Mouse (Mus musculus): Measurements from ENCODE around the gene Acot4. TPM values are rescaled to one million over a fixed set of nuclear protein-coding genes. Genes with fewer than 3 reads are reported as not detected.
"Not testable (repeated sequence)": the region's sequence is repeated elsewhere in the genome, so short reads cannot be mapped to it uniquely, and the experiment has no call there.

Gene Acot4
- total and polyA plus RNA-seq, 2 experiments from 2014 or later: 0.33 to 0.84 TPM

DNA sequence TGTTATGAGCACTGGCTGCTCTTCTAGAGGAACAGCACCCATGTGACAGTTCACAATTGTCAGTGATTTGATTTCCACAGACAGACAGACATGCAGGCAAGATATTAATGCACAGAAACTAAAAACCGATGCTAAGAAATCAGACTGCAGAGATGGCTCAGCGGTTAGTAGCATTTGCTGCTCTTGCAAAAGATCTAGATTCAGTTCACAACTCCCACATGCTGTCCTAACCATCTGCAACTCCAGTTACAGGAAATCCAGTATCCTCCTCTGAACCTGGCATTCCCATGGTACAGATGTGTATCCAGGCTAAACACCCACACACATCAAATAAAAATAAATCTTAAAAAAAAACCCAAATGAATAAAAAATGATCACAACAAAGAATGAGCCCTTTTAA lies 33.5 kb downstream of the Acot4 start:
- Histone ChIP-seq H3K4me2 (ENCODE audit: low read depth, low read length, poor library complexity, severe bottlenecking) (no peak overlapping the region), H3K36me3 (ENCODE audit: insufficient read depth, low read length) (no peaks in the 10 kb centered on the region), H3K27ac (ENCODE audit: low read depth, low read length) (no peak overlapping the region), H3K27me3 (ENCODE audit: insufficient read depth, low read length) (peaks cover 22% of the 10 kb centered on the region; the same call in 1 of the 2 replicates), H3K9ac (replicated peaks; ENCODE audit: low read length, poor library complexity, severe bottlenecking) (no peak overlapping the region), H3K4me1 (ENCODE audit: insufficient read depth, low read length) (no peaks in the 10 kb centered on the region), H3K9me3 (ENCODE audit: low read length) (no peaks in the 10 kb centered on the region), H3K4me3 (ENCODE audit: low read depth, low read length) (no peak overlapping the region)
- ATAC-seq (ENCODE audit: low FRiP score) (no peak), DNase-seq (ENCODE audit: low spot score) (no peak)
- TF ChIP-seq CTCF (IDR thresholded peaks at IDR 0.05): no peak
- 94% methylated on average over 2 of the region's 2 CpGs for WGBS

GRCm38 (mm10) chr12:84077371-84077990 lies 39.3 kb downstream of the Acot4 start:
- H3K4me2 ChIP-seq (ENCODE audit: low read depth, low read length, poor library complexity, severe bottlenecking): no peak overlapping the region
- DNase-seq (ENCODE audit: low spot score) (no peak), ATAC-seq (ENCODE audit: low FRiP score) (no peak)
- H3K36me3 ChIP-seq (ENCODE audit: insufficient read depth, low read length): no peaks in the 10 kb centered on the region
- H3K27ac ChIP-seq (ENCODE audit: low read depth, low read length): no peak overlapping the region
- H3K4me3 ChIP-seq (ENCODE audit: low read depth, low read length): no peak overlapping the region
- no peaks in the 10 kb centered on the region for H3K27me3 ChIP-seq (ENCODE audit: insufficient read depth, low read length)
- WGBS: 84% methylated on average over 4 of the region's 4 CpGs
- H3K4me1 ChIP-seq (ENCODE audit: insufficient read depth, low read length): no peaks in the 10 kb centered on the region
- H3K9ac ChIP-seq (replicated peaks; ENCODE audit: low read length, poor library complexity, severe bottlenecking): no peak overlapping the region
- no peaks in the 10 kb centered on the region for H3K9me3 ChIP-seq (ENCODE audit: low read length)
- no peak for TF ChIP-seq CTCF (IDR thresholded peaks at IDR 0.05)

GRCm38 (mm10) chr12:84083842-84084241 lies 45.7 kb downstream of the Acot4 start:
- H3K4me3 ChIP-seq (ENCODE audit: low read depth, low read length): no peak overlapping the region
- TF ChIP-seq CTCF (IDR thresholded peaks at IDR 0.05): no peak
- no peak overlapping the region for H3K9ac ChIP-seq (replicated peaks; ENCODE audit: low read length, poor library complexity, severe bottlenecking)
- H3K27ac ChIP-seq (ENCODE audit: low read depth, low read length): no peak overlapping the region
- no peaks in the 10 kb centered on the region for H3K4me1 ChIP-seq (ENCODE audit: insufficient read depth, low read length)
- H3K36me3 ChIP-seq (ENCODE audit: insufficient read depth, low read length): no peaks in the 10 kb centered on the region
- no peak for ATAC-seq (ENCODE audit: low FRiP score)
- no peak for DNase-seq (ENCODE audit: low spot score)
- 84% methylated on average over 2 of the region's 2 CpGs for WGBS
- no peak overlapping the region for H3K4me2 ChIP-seq (ENCODE audit: low read depth, low read length, poor library complexity, severe bottlenecking)
- H3K27me3 ChIP-seq (ENCODE audit: insufficient read depth, low read length): no peaks in the 10 kb centered on the region
- no peaks in the 10 kb centered on the region for H3K9me3 ChIP-seq (ENCODE audit: low read length)

GRCm38 (mm10) chr12:84084581-84084980 lies 46.4 kb downstream of the Acot4 start:
- Histone ChIP-seq H3K27me3 (ENCODE audit: insufficient read depth, low read length) (no peaks in the 10 kb centered on the region), H3K27ac (ENCODE audit: low read depth, low read length) (no peak overlapping the region), H3K9ac (replicated peaks; ENCODE audit: low read length, poor library complexity, severe bottlenecking) (no peak overlapping the region), H3K4me2 (ENCODE audit: low read depth, low read length, poor library complexity, severe bottlenecking) (no peak overlapping the region), H3K9me3 (ENCODE audit: low read length) (no peaks in the 10 kb centered on the region), H3K36me3 (ENCODE audit: insufficient read depth, low read length) (no peaks in the 10 kb centered on the region), H3K4me1 (ENCODE audit: insufficient read depth, low read length) (no peaks in the 10 kb centered on the region), H3K4me3 (ENCODE audit: low read depth, low read length) (no peak overlapping the region)
- no peak for TF ChIP-seq CTCF (IDR thresholded peaks at IDR 0.05)
- no peak for ATAC-seq (ENCODE audit: low FRiP score)
- WGBS: 91% methylated on average over 4 of the region's 4 CpGs
- DNase-seq (ENCODE audit: low spot score): no peak

DNA sequence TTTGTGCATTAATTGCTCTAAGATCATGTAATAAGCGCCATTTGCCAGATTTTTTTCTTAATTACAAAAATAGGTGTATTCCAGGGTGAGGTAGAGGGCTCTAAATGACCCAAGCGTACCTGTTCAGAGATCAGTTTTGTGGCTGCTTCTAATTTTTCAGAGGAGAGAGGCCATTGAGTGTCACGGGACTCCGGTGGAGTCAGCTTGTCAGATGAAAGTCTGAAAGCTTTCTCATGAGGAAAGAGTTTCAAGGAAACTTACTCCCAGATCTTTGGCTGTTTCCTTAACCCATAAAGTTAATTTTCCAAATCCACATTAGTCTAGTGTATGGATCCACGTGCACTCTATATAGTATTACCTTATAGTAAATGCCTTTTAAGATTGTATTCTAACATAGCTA lies 56.5 kb downstream of the Acot4 start:
- H3K9ac ChIP-seq (replicated peaks; ENCODE audit: low read length, poor library complexity, severe bottlenecking); H3K27me3 ChIP-seq (ENCODE audit: insufficient read depth, low read length); H3K36me3 ChIP-seq (ENCODE audit: insufficient read depth, low read length); H3K9me3 ChIP-seq (ENCODE audit: low read length); H3K4me1 ChIP-seq (ENCODE audit: insufficient read depth, low read length); DNase-seq (ENCODE audit: low spot score); ATAC-seq (ENCODE audit: low FRiP score); H3K4me3 ChIP-seq (ENCODE audit: low read depth, low read length); H3K27ac ChIP-seq (ENCODE audit: low read depth, low read length); H3K4me2 ChIP-seq (ENCODE audit: low read depth, low read length, poor library complexity, severe bottlenecking): not testable (repeated sequence)
- 88% methylated on average over 5 of the region's 5 CpGs for WGBS

Other genes starting within 250 kb of the Acot4 start
- 17.5 and 17.8 TPM in 2 replicates for gene Numb, start 116.4 kb upstream of the Acot4 start, total RNA-seq (2014; rRNA removed)
- gene Numb, start 116.4 kb upstream of the Acot4 start, polyA plus RNA-seq (2015; fragmentation: Nextera tagmentation; extraction: Ambion mirVana): 9.0 TPM in 2 replicates
- gene Riox1, start 87.8 kb upstream of the Acot4 start, total RNA-seq (2014; rRNA removed): 25.3 and 27.8 TPM in 2 replicates
- 10.4 and 12.6 TPM in 2 replicates for gene Riox1, start 87.8 kb upstream of the Acot4 start, polyA plus RNA-seq (2015; fragmentation: Nextera tagmentation; extraction: Ambion mirVana)
- gene Heatr4, start 53.5 kb upstream of the Acot4 start, total RNA-seq (2014; rRNA removed): 0.05 TPM in 1 of 2 replicates, not detected in the other
- 0.10 TPM in 1 of 2 replicates, not detected in the other for gene Heatr4, start 53.5 kb upstream of the Acot4 start, polyA plus RNA-seq (2015; fragmentation: Nextera tagmentation; extraction: Ambion mirVana)
- gene Acot2, start 50.5 kb upstream of the Acot4 start, total RNA-seq (2014; rRNA removed): 16.7 and 20.7 TPM in 2 replicates
- 22.1 and 26.0 TPM in 2 replicates for gene Acot2, start 50.5 kb upstream of the Acot4 start, polyA plus RNA-seq (2015; fragmentation: Nextera tagmentation; extraction: Ambion mirVana)
- 117 and 120 TPM in 2 replicates for gene Acot1, start 28.9 kb upstream of the Acot4 start, total RNA-seq (2014; rRNA removed)
- gene Acot1, start 28.9 kb upstream of the Acot4 start, polyA plus RNA-seq (2015; fragmentation: Nextera tagmentation; extraction: Ambion mirVana): 114 and 120 TPM in 2 replicates
- gene Gm49366, start 556 bp downstream of the Acot4 start, total RNA-seq (2014; rRNA removed): not detected in 2 replicates
- gene Gm49366, start 556 bp downstream of the Acot4 start, polyA plus RNA-seq (2015; fragmentation: Nextera tagmentation; extraction: Ambion mirVana): not detected in 2 replicates
- gene Acot3, start 13.8 kb downstream of the Acot4 start, total RNA-seq (2014; rRNA removed): 0.77 and 3.4 TPM in 2 replicates
- gene Acot3, start 13.8 kb downstream of the Acot4 start, polyA plus RNA-seq (2015; fragmentation: Nextera tagmentation; extraction: Ambion mirVana): 0.99 and 2.0 TPM in 2 replicates
- gene Acot5, start 30.9 kb downstream of the Acot4 start, total RNA-seq (2014; rRNA removed): 1.5 and 2.0 TPM in 2 replicates
- 0.77 and 1.1 TPM in 2 replicates for gene Acot5, start 30.9 kb downstream of the Acot4 start, polyA plus RNA-seq (2015; fragmentation: Nextera tagmentation; extraction: Ambion mirVana)
- 4.7 and 5.8 TPM in 2 replicates for gene Acot6, start 62.3 kb downstream of the Acot4 start, total RNA-seq (2014; rRNA removed)
- gene Acot6, start 62.3 kb downstream of the Acot4 start, polyA plus RNA-seq (2015; fragmentation: Nextera tagmentation; extraction: Ambion mirVana): 1.4 and 1.7 TPM in 2 replicates
- gene Dnal1, start 76.0 kb downstream of the Acot4 start, total RNA-seq (2014; rRNA removed): 15.6 and 17.1 TPM in 2 replicates
- gene Dnal1, start 76.0 kb downstream of the Acot4 start, polyA plus RNA-seq (2015; fragmentation: Nextera tagmentation; extraction: Ambion mirVana): 7.1 and 10.7 TPM in 2 replicates
- gene Pnma1, start 110.1 kb downstream of the Acot4 start, total RNA-seq (2014; rRNA removed): 6.0 and 8.1 TPM in 2 replicates
- 8.2 and 8.9 TPM in 2 replicates for gene Pnma1, start 110.1 kb downstream of the Acot4 start, polyA plus RNA-seq (2015; fragmentation: Nextera tagmentation; extraction: Ambion mirVana)
- 8.5 and 15.6 TPM in 2 replicates for gene Elmsan1, start 180.5 kb downstream of the Acot4 start, total RNA-seq (2014; rRNA removed)
- gene Elmsan1, start 180.5 kb downstream of the Acot4 start, polyA plus RNA-seq (2015; fragmentation: Nextera tagmentation; extraction: Ambion mirVana): 2.0 and 3.0 TPM in 2 replicates
- gene Ptgr2, start 246.9 kb downstream of the Acot4 start, total RNA-seq (2014; rRNA removed): 13.6 and 16.5 TPM in 2 replicates
- gene Ptgr2, start 246.9 kb downstream of the Acot4 start, polyA plus RNA-seq (2015; fragmentation: Nextera tagmentation; extraction: Ambion mirVana): 18.8 and 19.6 TPM in 2 replicates

All from midbrain, postnatal 0 days (tissue).